ENCODE assay signal across 7 mouse cellular contexts in the genomic region with DNA sequence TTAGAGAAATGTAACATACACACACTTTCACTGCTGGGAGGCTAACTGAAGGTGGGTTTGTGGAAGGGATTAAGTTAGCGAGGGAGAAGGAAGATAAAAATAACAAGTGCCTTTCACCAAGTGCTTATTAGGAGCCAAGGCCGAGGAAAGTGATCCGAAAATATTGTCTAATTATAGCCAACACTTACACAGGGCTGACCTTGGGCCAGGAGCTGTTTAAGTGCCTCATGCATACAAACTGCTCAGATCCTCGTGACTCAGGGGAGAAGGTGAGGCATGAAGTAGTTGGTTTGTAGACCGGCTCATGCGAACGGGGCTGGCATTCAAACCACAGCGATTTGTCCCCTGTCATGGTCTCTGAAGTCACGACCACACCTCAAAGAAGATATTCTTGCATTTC. TPM values are rescaled to one million over a fixed set of nuclear protein-coding genes. Genes with fewer than 3 reads are reported as not detected.
DNase-seq lines count a peak whose midpoint lies in the region; ATAC-seq and TF ChIP-seq lines count a peak whose summit lies in the region.

No protein-coding gene starts in this region.

- DNase-seq in lung, postnatal 0 days (ENCODE audit: low spot score) = no peak
- no peak for DNase-seq in lung, adult 18-20 months
- DNase-seq in right cerebral cortex, adult 18-20 months = no peak
- no peak for DNase-seq in lung, adult 2 months

- no peaks in the 10 kb centered on the region for H3K36me3 ChIP-seq in lung, postnatal 0 days (ENCODE audit: insufficient read depth, low read length)
- no peaks in the 10 kb centered on the region for H3K36me3 ChIP-seq in forebrain, embryonic 16.5 days (ENCODE audit: control insufficient read depth, insufficient read depth)
- no peaks in the 10 kb centered on the region for H3K36me3 ChIP-seq in intestine, embryonic 16.5 days (ENCODE audit: control insufficient read depth, insufficient read depth, low read length)
- no peaks in the 10 kb centered on the region for H3K36me3 ChIP-seq in small intestine, adult 2 months (ENCODE audit: control insufficient read depth, insufficient read depth, low read length)

- no peaks in the 10 kb centered on the region for H3K9me3 ChIP-seq in lung, postnatal 0 days (ENCODE audit: low read length)
- no peaks in the 10 kb centered on the region for H3K9me3 ChIP-seq in forebrain, embryonic 16.5 days (ENCODE audit: control insufficient read depth, low read length)
- H3K9me3 ChIP-seq in intestine, embryonic 16.5 days (ENCODE audit: control insufficient read depth, low read length) = no peaks in the 10 kb centered on the region

- no peak for TF ChIP-seq CTCF in lung, postnatal 0 days (IDR thresholded peaks at IDR 0.05)
- TF ChIP-seq CTCF in small intestine, adult 2 months (IDR thresholded peaks at IDR 0.05; ENCODE audit: extremely low read depth, insufficient read length, insufficient replicate concordance, low read depth, low read length) = no peak
- no peak for TF ChIP-seq CTCF in lung, adult 2 months (IDR thresholded peaks at IDR 0.05; ENCODE audit: insufficient read depth, low read length)

- 30% methylated on average over 9 of the region's 9 CpGs for WGBS in lung, postnatal 0 days
- WGBS in forebrain, embryonic 16.5 days = 58% methylated on average over 9 of the region's 9 CpGs
- WGBS in intestine, embryonic 16.5 days = 47% methylated on average over 9 of the region's 9 CpGs
- WGBS in small intestine, adult 2 months = 34% methylated on average over 9 of the region's 9 CpGs
- 28% methylated on average over 9 of the region's 9 CpGs for WGBS in lung, adult 2 months

- H3K4me2 ChIP-seq in lung, postnatal 0 days (replicated peaks; ENCODE audit: low read depth, low read length) = peak overlapping the region; percentile 53
- peak overlapping the region; percentile 39 for H3K4me2 ChIP-seq in forebrain, embryonic 16.5 days (ENCODE audit: low read length)
- peak overlapping the region; percentile 50 for H3K4me2 ChIP-seq in intestine, embryonic 16.5 days (ENCODE audit: low read depth, low read length)

- H3K27ac ChIP-seq in lung, postnatal 0 days (ENCODE audit: low read length) = peak overlapping the region; percentile 52; the same call in 1 of the 2 replicates
- H3K27ac ChIP-seq in forebrain, embryonic 16.5 days (ENCODE audit: low read length) = no peak overlapping the region
- H3K27ac ChIP-seq in intestine, embryonic 16.5 days (ENCODE audit: low read length) = peak overlapping the region; percentile 11; the same call in 1 of the 2 replicates
- H3K27ac ChIP-seq in small intestine, adult 2 months (ENCODE audit: insufficient read depth, low read depth, low read length) = 0 out of 2 replicates have a peak overlapping the region, but pooled peaks have one; percentile 18

- no peak for ATAC-seq in lung, postnatal 0 days
- ATAC-seq in forebrain, embryonic 16.5 days = no peak
- ATAC-seq in intestine, embryonic 16.5 days = no peak

- 0 out of 2 replicates have a peak overlapping the region, but pooled peaks have one; percentile 12 for H3K4me3 ChIP-seq in lung, postnatal 0 days (ENCODE audit: low read depth, low read length)
- H3K4me3 ChIP-seq in forebrain, embryonic 16.5 days (replicated peaks; ENCODE audit: low read length) = peak overlapping the region; percentile 13
- 0 out of 2 replicates have a peak overlapping the region, but pooled peaks have one; percentile 25 for H3K4me3 ChIP-seq in intestine, embryonic 16.5 days (ENCODE audit: low read length)
- H3K4me3 ChIP-seq in small intestine, adult 2 months (ENCODE audit: low read depth, low read length) = no peak overlapping the region
- no peak overlapping the region for H3K4me3 ChIP-seq in lung, adult 2 months (replicated peaks; ENCODE audit: extremely low read depth, low read depth, low read length)

- H3K27me3 ChIP-seq in lung, postnatal 0 days (replicated peaks; ENCODE audit: insufficient read depth, low read length) = no peaks in the 10 kb centered on the region
- no peaks in the 10 kb centered on the region for H3K27me3 ChIP-seq in forebrain, embryonic 16.5 days (replicated peaks; ENCODE audit: control insufficient read depth, insufficient read depth, low read length)
- H3K27me3 ChIP-seq in intestine, embryonic 16.5 days (replicated peaks; ENCODE audit: control insufficient read depth, insufficient read depth, low read length) = no peaks in the 10 kb centered on the region
- no peaks in the 10 kb centered on the region for H3K27me3 ChIP-seq in small intestine, adult 2 months (ENCODE audit: control insufficient read depth, insufficient read depth, low read length)

- H3K9ac ChIP-seq in lung, postnatal 0 days (replicated peaks; ENCODE audit: low read depth) = no peak overlapping the region
- peak overlapping the region; percentile 40; the same call in 1 of the 2 replicates for H3K9ac ChIP-seq in forebrain, embryonic 16.5 days (replicated peaks; ENCODE audit: low read depth, low read length)
- H3K9ac ChIP-seq in intestine, embryonic 16.5 days (ENCODE audit: low read depth, low read length) = peak overlapping the region; percentile 47

- H3K4me1 ChIP-seq in lung, postnatal 0 days (ENCODE audit: insufficient read depth, low read depth, low read length) = peaks cover 9% of the 10 kb centered on the region; the same call in 1 of the 2 replicates
- H3K4me1 ChIP-seq in forebrain, embryonic 16.5 days (replicated peaks; ENCODE audit: control insufficient read depth, insufficient read depth, low read length) = peaks cover 12% of the 10 kb centered on the region
- H3K4me1 ChIP-seq in intestine, embryonic 16.5 days (ENCODE audit: control insufficient read depth, insufficient read depth, low read length) = peaks cover 30% of the 10 kb centered on the region
- peaks cover 2% of the 10 kb centered on the region for H3K4me1 ChIP-seq in small intestine, adult 2 months (ENCODE audit: control insufficient read depth, insufficient read depth, insufficient read length, low read length)
- peaks cover 7% of the 10 kb centered on the region for H3K4me1 ChIP-seq in lung, adult 2 months (ENCODE audit: control insufficient read depth, insufficient read depth, low read length)

- TF ChIP-seq POLR2A in small intestine, adult 2 months (IDR thresholded peaks at IDR 0.05; ENCODE audit: low read depth, low read length) = no peak
- TF ChIP-seq POLR2A in lung, adult 2 months (IDR thresholded peaks at IDR 0.05; ENCODE audit: borderline replicate concordance, extremely low read depth, low read depth, low read length) = no peak

- TF ChIP-seq EP300 in lung, postnatal 0 days (IDR thresholded peaks at IDR 0.05) = no peak; the same call in 1 of the 2 replicates

RNA-seq across cellular contexts. Expression of gene Nr4a1, which starts 12.8 kb away (rescaled TPM):
- 7.8 and 11.8 TPM in 2 replicates for polyA plus RNA-seq in lung, postnatal 0 days (2015; fragmentation: Nextera tagmentation; extraction: Ambion mirVana)
- 4.5 TPM in 2 replicates for polyA plus RNA-seq in forebrain, embryonic 16.5 days (2015; fragmentation: Nextera tagmentation; extraction: Ambion mirVana)
- polyA plus RNA-seq in intestine, embryonic 16.5 days (2015; fragmentation: Nextera tagmentation; extraction: Ambion mirVana) = 8.6 and 10.0 TPM in 2 replicates
- polyA plus RNA-seq in small intestine, adult 2 months (2012; rRNA removed) = 6.5 and 9.7 TPM in 2 replicates
- polyA plus RNA-seq in lung, adult 2 months (2012; rRNA removed) = 40.0 and 43.4 TPM in 2 replicates

RNA-seq across cellular contexts. Expression of gene Grasp, which starts 17.2 kb away (rescaled TPM):
- polyA plus RNA-seq in lung, postnatal 0 days (2015; fragmentation: Nextera tagmentation; extraction: Ambion mirVana) = 8.2 and 8.6 TPM in 2 replicates
- polyA plus RNA-seq in forebrain, embryonic 16.5 days (2015; fragmentation: Nextera tagmentation; extraction: Ambion mirVana) = 1.3 and 1.8 TPM in 2 replicates
- 2.3 and 2.8 TPM in 2 replicates for polyA plus RNA-seq in intestine, embryonic 16.5 days (2015; fragmentation: Nextera tagmentation; extraction: Ambion mirVana)
- 7.3 and 8.5 TPM in 2 replicates for polyA plus RNA-seq in small intestine, adult 2 months (2012; rRNA removed)
- 36.6 and 58.8 TPM in 2 replicates for polyA plus RNA-seq in lung, adult 2 months (2012; rRNA removed)

RNA-seq across cellular contexts. Expression of gene Atg101, which starts 42.8 kb away (rescaled TPM):
- polyA plus RNA-seq in lung, postnatal 0 days (2015; fragmentation: Nextera tagmentation; extraction: Ambion mirVana) = 73.1 and 74.2 TPM in 2 replicates
- polyA plus RNA-seq in forebrain, embryonic 16.5 days (2015; fragmentation: Nextera tagmentation; extraction: Ambion mirVana) = 87.4 and 92.4 TPM in 2 replicates
- 58.3 and 67.1 TPM in 2 replicates for polyA plus RNA-seq in intestine, embryonic 16.5 days (2015; fragmentation: Nextera tagmentation; extraction: Ambion mirVana)
- polyA plus RNA-seq in small intestine, adult 2 months (2012; rRNA removed) = 13.7 and 38.4 TPM in 2 replicates
- 36.1 and 38.6 TPM in 2 replicates for polyA plus RNA-seq in lung, adult 2 months (2012; rRNA removed)

RNA-seq across cellular contexts. Expression of gene 6030408B16Rik, which starts 51.8 kb away (rescaled TPM):
- 74.9 and 82.4 TPM in 2 replicates for polyA plus RNA-seq in lung, postnatal 0 days (2015; fragmentation: Nextera tagmentation; extraction: Ambion mirVana)
- polyA plus RNA-seq in forebrain, embryonic 16.5 days (2015; fragmentation: Nextera tagmentation; extraction: Ambion mirVana) = 0.29 and 0.30 TPM in 2 replicates
- polyA plus RNA-seq in intestine, embryonic 16.5 days (2015; fragmentation: Nextera tagmentation; extraction: Ambion mirVana) = 3.6 and 4.4 TPM in 2 replicates
- 0.14 and 0.24 TPM in 2 replicates for polyA plus RNA-seq in small intestine, adult 2 months (2012; rRNA removed)
- 35.1 and 39.4 TPM in 2 replicates for polyA plus RNA-seq in lung, adult 2 months (2012; rRNA removed)

Comparison
In these comparisons a context has a peak if more than half of its experiments do, and no peak if none do; other contexts are left out.
1. H3K4me3 ChIP-seq: peak in lung, postnatal 0 days (single experiment), forebrain, embryonic 16.5 days (single experiment) and intestine, embryonic 16.5 days (single experiment); none in small intestine, adult 2 months (single experiment) and lung, adult 2 months (single experiment).
2. Peak in every context shown above with its lines, with median percentiles within 50 percentile points of each other: H3K4me2 ChIP-seq.